Mouse (Mus musculus) liver, adult 2 months (tissue): Measurements from ENCODE around the gene Arhgap35.

Source experiments
- CTCF ChIP-seq: fragments of 200-500 bp; IDR thresholded peaks from 2 replicates; pipeline ENCODE4 v1.5.1; 2011; ENCODE audit warnings: low read depth, low read length, control low read depth
- POLR2A ChIP-seq: fragments of 200-500 bp; IDR thresholded peaks from 2 replicates; pipeline ENCODE4 v1.6.1; 2011; ENCODE audit warnings: low read length, control low read depth; ENCODE audit not compliant: insufficient read depth; ENCODE audit errors: extremely low read depth

GRCm38 (mm10) chr7:16537220-16537903 lies 77.4 kb downstream of the Arhgap35 start:
- TF ChIP-seq CTCF, result no peak
- TF ChIP-seq POLR2A, result no peak
